Mouse (Mus musculus) hindbrain, embryonic 10.5 days (tissue): ENCODE data around the gene Iscu. TPM values are rescaled to one million over a fixed set of nuclear protein-coding genes. Genes with fewer than 3 reads are reported as not detected.

ENCODE experiments used
- DNase-seq: peaks from one replicate; pipeline ENCODE4 v3.0.0-alpha.2; 2017; ENCODE audit warnings: low spot score
- H3K27ac ChIP-seq: fragments of 300-500 bp; sonication (generic); 2 replicates; pipeline ENCODE4 v1.5.1; 2016; ENCODE audit warnings: mild to moderate bottlenecking, moderate library complexity
- H3K27me3 ChIP-seq: fragments of 300-500 bp; sonication (generic); 2 replicates; pipeline ENCODE4 v1.6.1; 2016; ENCODE audit warnings: mild to moderate bottlenecking; ENCODE audit not compliant: poor library complexity, insufficient read depth, severe bottlenecking
- H3K36me3 ChIP-seq: fragments of 300-500 bp; sonication (generic); 2 replicates; pipeline ENCODE4 v1.6.1; 2016; ENCODE audit warnings: mild to moderate bottlenecking, moderate library complexity
- H3K4me1 ChIP-seq: fragments of 300-500 bp; sonication (generic); replicated peaks from 2 replicates; pipeline ENCODE4 v1.6.1; 2016; ENCODE audit warnings: mild to moderate bottlenecking
- H3K4me3 ChIP-seq: fragments of 300-500 bp; sonication (generic); 2 replicates; pipeline ENCODE4 v1.5.1; 2016; ENCODE audit warnings: mild to moderate bottlenecking, moderate library complexity
- H3K9me3 ChIP-seq: fragments of 300-500 bp; sonication (generic); 2 replicates; pipeline ENCODE4 v1.6.1; 2016; ENCODE audit warnings: mild to moderate bottlenecking, moderate library complexity
- WGBS: fragments of 180-500 bp; shearing (Covaris S2); methylation state at CpG from one replicate; pipeline ENCODE4 v1.1.7; 2016; 5-methylcytosine and 5-hydroxymethylcytosine counted together
- polyA plus RNA-seq: library from polyadenylated mRNA; unstranded; fragments of >200 nt; fragmentation: Nextera tagmentation; extraction: Ambion mirVana; gene quantifications from 2 replicates; pipeline ENCODE4 v1.2.1, GENCODE M21; 2016

Gene Iscu
- polyA plus RNA-seq, 1 experiment from 2014 or later = 116 TPM

GRCm38 (mm10) chr5:113735345-113736112 is 37.0 kb upstream of the Iscu start, which contains the start of gene Ficd:
TSS of gene Ficd (plus strand) at chr5:113735803.
- DNase-seq = peak; percentile 97
- peaks cover 33% of the 10 kb centered on the region for H3K36me3 ChIP-seq
- H3K9me3 ChIP-seq = no peaks in the 10 kb centered on the region
- H3K27me3 ChIP-seq = no peaks in the 10 kb centered on the region
- H3K4me1 ChIP-seq = peaks cover 33% of the 10 kb centered on the region
- H3K4me3 ChIP-seq = peak within 1 kb of the TSS; percentile 81
- H3K27ac ChIP-seq = peak within 1 kb of the TSS; percentile 98
- WGBS = under 1% methylated on average over 71 of the region's 71 CpGs

- DNase-seq = no peak
- 8% methylated on average over 10 of the region's 10 CpGs for WGBS
- Histone ChIP-seq H3K4me1 (peaks cover 28% of the 10 kb centered on the region), H3K27ac (peak overlapping the region; percentile 98), H3K27me3 (no peaks in the 10 kb centered on the region), H3K4me3 (peak overlapping the region; percentile 81), H3K9me3 (no peaks in the 10 kb centered on the region), H3K36me3 (peaks cover 39% of the 10 kb centered on the region)
Measured at GRCm38 (mm10) chr5:113736113-113736502, 36.4 kb upstream of the Iscu start.

- no peak for DNase-seq
- Histone ChIP-seq H3K27ac (peak overlapping the region; percentile 98), H3K27me3 (no peaks in the 10 kb centered on the region), H3K4me3 (peak overlapping the region; percentile 81), H3K4me1 (peaks cover 27% of the 10 kb centered on the region), H3K9me3 (no peaks in the 10 kb centered on the region), H3K36me3 (peaks cover 44% of the 10 kb centered on the region)
- WGBS = 42% methylated on average over 15 of the region's 15 CpGs
Measured at GRCm38 (mm10) chr5:113736522-113737164, 35.9 kb upstream of the Iscu start.

- 0 out of 2 replicates have a peak overlapping the region, but pooled peaks have one; percentile 81 for H3K4me3 ChIP-seq
- 90% methylated on average over 11 of the region's 11 CpGs for WGBS
- H3K4me1 ChIP-seq = peaks cover 27% of the 10 kb centered on the region
- H3K36me3 ChIP-seq = peaks cover 55% of the 10 kb centered on the region
- no peak overlapping the region for H3K27ac ChIP-seq
- no peaks in the 10 kb centered on the region for H3K27me3 ChIP-seq
- no peak for DNase-seq
- no peaks in the 10 kb centered on the region for H3K9me3 ChIP-seq
Measured at GRCm38 (mm10) chr5:113737607-113738237, 34.8 kb upstream of the Iscu start.

- H3K9me3 ChIP-seq = peaks cover 6% of the 10 kb centered on the region; the same call in 1 of the 2 replicates
- WGBS = 93% methylated on average over 5 of the region's 5 CpGs
- H3K36me3 ChIP-seq = peaks cover 100% of the 10 kb centered on the region
- no peaks in the 10 kb centered on the region for H3K4me1 ChIP-seq
- DNase-seq = no peak
- no peaks in the 10 kb centered on the region for H3K27me3 ChIP-seq
- H3K27ac ChIP-seq = no peak overlapping the region
- H3K4me3 ChIP-seq = no peak overlapping the region
Measured at GRCm38 (mm10) chr5:113747629-113748028, 24.9 kb upstream of the Iscu start.

GRCm38 (mm10) chr5:113748556-113749331 is 23.8 kb upstream of the Iscu start:
- H3K9me3 ChIP-seq = peaks cover 6% of the 10 kb centered on the region; the same call in 1 of the 2 replicates
- H3K4me3 ChIP-seq = no peak overlapping the region
- WGBS = 93% methylated on average over 13 of the region's 13 CpGs
- peaks cover 100% of the 10 kb centered on the region for H3K36me3 ChIP-seq
- no peaks in the 10 kb centered on the region for H3K27me3 ChIP-seq
- no peaks in the 10 kb centered on the region for H3K4me1 ChIP-seq
- DNase-seq = no peak
- no peak overlapping the region for H3K27ac ChIP-seq

- H3K27me3 ChIP-seq = no peaks in the 10 kb centered on the region
- no peak overlapping the region for H3K4me3 ChIP-seq
- H3K9me3 ChIP-seq = no peaks in the 10 kb centered on the region
- peaks cover 100% of the 10 kb centered on the region for H3K36me3 ChIP-seq
- no peak for DNase-seq
- 93% methylated on average over 9 of the region's 9 CpGs for WGBS
- no peak overlapping the region for H3K27ac ChIP-seq
- H3K4me1 ChIP-seq = no peaks in the 10 kb centered on the region
Measured at GRCm38 (mm10) chr5:113751521-113752157, 20.9 kb upstream of the Iscu start.

GRCm38 (mm10) chr5:113755347-113756030 is 17.1 kb upstream of the Iscu start:
- H3K36me3 ChIP-seq = peaks cover 100% of the 10 kb centered on the region
- no peaks in the 10 kb centered on the region for H3K4me1 ChIP-seq
- no peak for DNase-seq
- 94% methylated on average over 15 of the region's 15 CpGs for WGBS
- H3K9me3 ChIP-seq = no peaks in the 10 kb centered on the region
- no peak overlapping the region for H3K4me3 ChIP-seq
- no peaks in the 10 kb centered on the region for H3K27me3 ChIP-seq
- H3K27ac ChIP-seq = no peak overlapping the region

GRCm38 (mm10) chr5:113761585-113761984 is 11.0 kb upstream of the Iscu start:
- Histone ChIP-seq H3K27me3 (no peaks in the 10 kb centered on the region), H3K9me3 (no peaks in the 10 kb centered on the region), H3K27ac (no peak overlapping the region), H3K4me3 (no peak overlapping the region), H3K4me1 (no peaks in the 10 kb centered on the region), H3K36me3 (peaks cover 100% of the 10 kb centered on the region)
- WGBS = 93% methylated on average over 2 of the region's 2 CpGs
- no peak for DNase-seq

GRCm38 (mm10) chr5:113764426-113764825 is 8.1 kb upstream of the Iscu start:
- H3K9me3 ChIP-seq = no peaks in the 10 kb centered on the region
- H3K4me1 ChIP-seq = peaks cover 2% of the 10 kb centered on the region
- WGBS = 95% methylated on average over 7 of the region's 7 CpGs
- H3K27me3 ChIP-seq = no peaks in the 10 kb centered on the region
- peaks cover 100% of the 10 kb centered on the region for H3K36me3 ChIP-seq
- no peak overlapping the region for H3K27ac ChIP-seq
- no peak for DNase-seq
- H3K4me3 ChIP-seq = no peak overlapping the region

- 92% methylated on average over 13 of the region's 13 CpGs for WGBS
- Histone ChIP-seq H3K4me1 (peaks cover 15% of the 10 kb centered on the region), H3K36me3 (peaks cover 90% of the 10 kb centered on the region), H3K27me3 (no peaks in the 10 kb centered on the region), H3K9me3 (no peaks in the 10 kb centered on the region), H3K27ac (no peak overlapping the region), H3K4me3 (no peak overlapping the region)
- no peak for DNase-seq
Measured at GRCm38 (mm10) chr5:113765641-113766526, 6.7 kb upstream of the Iscu start.
